Mouse (Mus musculus): ENCODE measurements at regions not wholly inside any gene's neighbourhood (a gene's known extent, or its start where the extent isn't known, plus 50 kb on each side); places are given as distances from the start of the nearest gene placed in this dataset.

DNA sequence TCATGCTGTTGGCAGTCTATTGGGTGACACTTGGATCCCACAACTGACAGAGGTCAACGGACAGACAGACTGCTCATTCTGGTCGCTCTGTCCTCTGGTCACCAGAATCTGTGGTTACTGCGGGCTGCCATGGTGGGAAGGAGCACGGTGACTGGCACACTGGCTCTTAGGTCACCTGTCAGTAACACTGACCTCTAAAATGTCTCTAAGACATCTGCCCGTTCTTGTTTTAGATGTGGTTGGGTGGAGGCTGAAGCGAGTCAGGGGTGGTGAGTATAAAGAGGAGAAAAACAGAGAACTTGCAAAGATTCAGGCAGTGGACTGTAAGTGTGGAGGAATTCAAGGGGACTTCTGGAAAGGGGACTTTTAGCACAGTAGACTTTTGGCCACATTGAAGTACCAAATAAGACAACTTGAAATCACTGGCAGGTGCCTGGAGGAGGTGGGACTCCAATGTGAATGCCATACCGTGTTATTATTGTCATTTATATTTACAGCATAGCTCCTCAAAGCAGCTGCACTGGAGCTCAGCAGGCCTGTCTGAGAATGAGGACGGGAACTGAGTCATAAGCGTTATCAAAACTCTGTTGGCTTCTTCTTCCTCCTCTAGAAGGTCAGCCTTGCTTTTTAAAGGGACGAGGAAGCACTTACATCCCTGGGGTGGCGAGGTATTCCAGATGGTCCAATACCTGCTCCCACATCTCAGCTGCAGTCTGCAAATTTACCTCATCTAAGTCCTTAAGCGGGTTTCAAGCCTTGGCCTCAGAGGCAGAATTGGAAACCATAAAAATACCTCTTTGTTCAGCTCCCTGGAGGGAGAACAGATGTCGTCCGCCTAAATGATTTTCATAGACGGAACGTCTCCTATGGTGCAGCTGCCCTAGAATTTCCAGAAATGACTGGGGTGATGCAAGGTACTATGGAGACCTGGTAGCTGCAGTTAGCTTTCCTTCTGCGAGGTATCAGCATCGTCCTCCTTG, 351.3 kb downstream of the Nuak1 start:
- TF ChIP-seq POLR2A (IDR thresholded peaks at IDR 0.05; ENCODE audit: extremely low read depth, insufficient read depth, low read length) (no peak), CTCF (IDR thresholded peaks at IDR 0.05; ENCODE audit: low read depth, low read length) (no peak)
